Mouse (Mus musculus): ENCODE results near the gene Samd7. TPM values are rescaled to one million over a fixed set of nuclear protein-coding genes. Genes with fewer than 3 reads are reported as not detected.

The Samd7 gene
- polyA plus RNA-seq, 1 experiment, result not detected

GRCm38 (mm10) chr3:30777984-30778383, 31.9 kb downstream of the Samd7 start:
- DNase-seq, result no peak
- 66% methylated on average over 5 of the region's 5 CpGs for WGBS
- TF ChIP-seq POLR2A (IDR thresholded peaks at IDR 0.05; ENCODE audit: borderline replicate concordance, extremely low read depth, low read depth, low read length), result no peak
- no peak for TF ChIP-seq CTCF (IDR thresholded peaks at IDR 0.05; ENCODE audit: insufficient read depth, low read length)
- H3K4me1 ChIP-seq (ENCODE audit: control insufficient read depth, insufficient read depth, low read length), result no peaks in the 10 kb centered on the region
- no peak overlapping the region for H3K4me3 ChIP-seq (replicated peaks; ENCODE audit: extremely low read depth, low read depth, low read length)

DNA sequence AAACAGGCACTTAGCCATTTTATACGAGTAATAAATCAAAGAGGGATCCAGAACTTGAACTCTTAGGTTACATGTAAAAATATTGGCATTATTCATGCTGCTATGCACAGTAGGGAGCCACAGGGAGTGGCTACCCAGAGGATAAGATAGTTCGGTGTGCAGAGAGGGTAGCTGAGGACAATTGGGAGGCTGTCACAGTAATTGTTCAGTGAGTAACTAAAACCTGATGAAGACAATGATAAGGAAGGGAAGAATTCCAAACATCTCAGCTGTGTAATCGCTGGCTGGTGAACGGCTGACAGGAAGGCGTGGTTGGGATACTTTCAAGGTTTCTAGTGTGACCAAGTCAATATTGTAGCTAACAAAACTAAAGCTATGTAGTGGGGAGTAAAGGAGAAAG, 42.4 kb downstream of the Samd7 start:
- H3K4me3 ChIP-seq (replicated peaks; ENCODE audit: extremely low read depth, low read depth, low read length), result no peak overlapping the region
- peaks cover 2% of the 10 kb centered on the region; the same call in 1 of the 2 replicates for H3K4me1 ChIP-seq (ENCODE audit: control insufficient read depth, insufficient read depth, low read length)
- no peak for DNase-seq
- TF ChIP-seq POLR2A (IDR thresholded peaks at IDR 0.05; ENCODE audit: borderline replicate concordance, extremely low read depth, low read depth, low read length) (no peak), CTCF (IDR thresholded peaks at IDR 0.05; ENCODE audit: insufficient read depth, low read length) (no peak)
- 21% methylated on average over 5 of the region's 5 CpGs for WGBS

- H3K4me1 ChIP-seq (ENCODE audit: control insufficient read depth, insufficient read depth, low read length), result peaks cover 9% of the 10 kb centered on the region
- peak; percentile 94 for TF ChIP-seq POLR2A (IDR thresholded peaks at IDR 0.05; ENCODE audit: borderline replicate concordance, extremely low read depth, low read depth, low read length)
- TF ChIP-seq CTCF (IDR thresholded peaks at IDR 0.05; ENCODE audit: insufficient read depth, low read length), result no peak
- H3K4me3 ChIP-seq (replicated peaks; ENCODE audit: extremely low read depth, low read depth, low read length), result peak within 1 kb of the TSS; percentile 95
- under 1% methylated on average over 62 of the region's 62 CpGs for WGBS
- DNase-seq, result peak; percentile 96
These were observed 46.8 kb downstream of the Samd7 start, which contains the start of gene Sec62 for GRCm38 (mm10) chr3:30792737-30793402. Gene Sec62 (plus strand): TSS chr3:30792875.

DNA sequence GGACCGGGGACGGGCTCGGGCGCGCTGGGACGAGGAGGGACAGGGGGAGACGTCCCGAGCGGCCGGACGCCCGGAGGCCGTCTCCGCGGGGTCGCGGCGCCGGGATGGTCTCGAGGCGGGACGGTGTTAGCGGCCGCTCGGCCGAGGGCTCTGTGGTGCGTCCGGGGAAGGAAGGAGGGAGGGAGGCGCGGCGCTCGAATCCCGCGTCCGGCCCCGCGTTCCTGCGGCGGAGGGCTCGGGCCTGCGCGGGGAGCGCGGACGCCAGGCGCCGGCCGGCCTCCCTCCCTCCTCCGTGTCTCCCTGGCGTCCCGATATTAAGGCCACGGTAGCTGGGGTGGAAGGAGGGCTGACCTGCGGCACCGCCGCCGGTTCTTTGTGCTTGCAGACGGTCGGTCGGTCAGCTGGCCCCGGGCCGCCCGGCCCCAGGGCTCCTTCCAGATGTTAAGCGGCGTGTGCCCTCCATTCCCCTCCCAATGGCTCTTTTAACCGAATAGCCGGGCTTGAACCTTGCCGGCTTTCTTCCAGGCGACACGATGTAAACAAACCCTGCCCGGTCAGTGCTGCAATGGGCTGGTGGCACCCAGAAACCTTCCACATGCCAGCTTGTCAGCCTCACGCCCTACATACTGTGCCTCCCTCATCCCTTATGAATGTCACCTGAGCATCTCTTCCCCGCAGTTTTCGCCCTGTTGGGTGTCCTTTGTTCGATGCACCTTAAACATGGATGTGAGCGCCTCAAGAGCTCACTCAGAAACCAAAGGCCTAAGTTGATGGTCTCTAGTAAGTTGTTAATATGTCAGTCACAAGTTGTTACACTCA, 47.5 kb downstream of the Samd7 start:
- peak overlapping the region; percentile 95 for H3K4me3 ChIP-seq (replicated peaks; ENCODE audit: extremely low read depth, low read depth, low read length)
- TF ChIP-seq CTCF (IDR thresholded peaks at IDR 0.05; ENCODE audit: insufficient read depth, low read length) (no peak), POLR2A (IDR thresholded peaks at IDR 0.05; ENCODE audit: borderline replicate concordance, extremely low read depth, low read depth, low read length) (no peak; the same call in 1 of the 2 replicates)
- under 1% methylated on average over 75 of the region's 75 CpGs for WGBS
- DNase-seq, result peak; percentile 63
- H3K4me1 ChIP-seq (ENCODE audit: control insufficient read depth, insufficient read depth, low read length), result peaks cover 9% of the 10 kb centered on the region

DNA sequence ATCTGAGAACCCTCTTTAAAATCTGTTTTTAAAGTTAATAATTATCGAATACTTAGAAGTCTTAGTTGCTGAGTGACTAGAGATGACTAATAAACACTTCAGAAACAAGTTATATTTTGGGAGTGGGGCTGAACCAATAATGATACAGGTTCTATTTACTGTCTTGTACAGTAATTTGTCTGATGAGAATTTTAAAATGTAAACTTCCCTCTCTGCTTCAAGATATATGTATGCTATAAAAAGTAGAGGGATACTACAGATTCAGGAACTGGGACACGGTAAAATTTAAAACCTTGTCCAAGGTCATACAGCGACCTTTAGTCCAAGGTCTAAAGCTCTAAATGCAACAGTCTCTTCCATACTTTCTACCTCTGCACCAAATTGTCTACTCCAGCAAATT, 56.1 kb downstream of the Samd7 start:
- H3K4me1 ChIP-seq (ENCODE audit: control insufficient read depth, insufficient read depth, low read length), result peaks cover 7% of the 10 kb centered on the region
- no peak overlapping the region for H3K4me3 ChIP-seq (replicated peaks; ENCODE audit: extremely low read depth, low read depth, low read length)
- WGBS, result 72% methylated on average over 3 of the region's 3 CpGs
- DNase-seq, result no peak
- TF ChIP-seq CTCF (IDR thresholded peaks at IDR 0.05; ENCODE audit: insufficient read depth, low read length) (no peak), POLR2A (IDR thresholded peaks at IDR 0.05; ENCODE audit: borderline replicate concordance, extremely low read depth, low read depth, low read length) (no peak)

DNA sequence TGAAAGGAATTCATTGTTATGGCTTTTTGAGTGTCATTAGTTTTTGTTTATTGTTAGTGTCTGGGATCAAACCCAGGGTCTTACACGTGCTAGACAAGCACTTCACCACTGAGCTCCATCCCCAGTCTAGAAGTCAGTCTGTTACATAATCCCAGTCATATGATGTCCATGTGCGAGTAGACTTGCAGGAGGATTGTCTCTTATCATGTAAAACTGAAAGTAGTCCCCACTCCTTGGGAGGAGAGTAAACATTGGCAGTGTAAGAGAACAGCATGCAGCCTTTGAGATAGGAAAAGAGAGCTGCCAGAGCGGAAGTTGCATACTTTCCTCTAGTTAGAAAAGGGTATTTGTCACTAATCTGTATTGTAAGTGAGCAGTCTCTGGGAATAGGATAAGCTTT, 66.8 kb downstream of the Samd7 start:
- TF ChIP-seq POLR2A (IDR thresholded peaks at IDR 0.05; ENCODE audit: borderline replicate concordance, extremely low read depth, low read depth, low read length) (no peak), CTCF (IDR thresholded peaks at IDR 0.05; ENCODE audit: insufficient read depth, low read length) (no peak)
- 20% methylated on average over 3 of the region's 3 CpGs for WGBS
- H3K4me1 ChIP-seq (ENCODE audit: control insufficient read depth, insufficient read depth, low read length), result peaks cover 5% of the 10 kb centered on the region
- H3K4me3 ChIP-seq (replicated peaks; ENCODE audit: extremely low read depth, low read depth, low read length), result no peak overlapping the region
- peak; percentile 13 for DNase-seq

Other genes starting within 250 kb of the Samd7 start
- 13.5 and 16.0 TPM in 2 replicates for gene Mecom, start 198.3 kb upstream of the Samd7 start, polyA plus RNA-seq (2012; rRNA removed)
- not detected in 2 replicates for gene Actrt3, start 146.4 kb upstream of the Samd7 start, polyA plus RNA-seq (2012; rRNA removed)
- gene Mynn, start 144.2 kb upstream of the Samd7 start, polyA plus RNA-seq (2012; rRNA removed), result 5.5 and 8.6 TPM in 2 replicates
- not detected in 2 replicates for gene Lrriq4, start 101.8 kb upstream of the Samd7 start, polyA plus RNA-seq (2012; rRNA removed)
- gene Lrrc34, start 98.4 kb upstream of the Samd7 start, polyA plus RNA-seq (2012; rRNA removed), result 0.34 and 0.79 TPM in 2 replicates
- 0.35 and 0.78 TPM in 2 replicates for gene Lrrc31, start 46.5 kb upstream of the Samd7 start, polyA plus RNA-seq (2012; rRNA removed)
- 15.3 and 22.9 TPM in 2 replicates for gene Sec62, start 46.6 kb downstream of the Samd7 start, polyA plus RNA-seq (2012; rRNA removed)
- gene Gpr160, start 109.7 kb downstream of the Samd7 start, polyA plus RNA-seq (2012; rRNA removed), result 5.0 and 5.5 TPM in 2 replicates
- 33.7 and 34.0 TPM in 2 replicates for gene Phc3, start 223.1 kb downstream of the Samd7 start, polyA plus RNA-seq (2012; rRNA removed)
- 29.0 and 42.9 TPM in 2 replicates for gene Prkci, start 249.5 kb downstream of the Samd7 start, polyA plus RNA-seq (2012; rRNA removed)

Data from lung, adult 2 months (tissue).